In genomic region chr5:43289752-43290446, GRCm38 (mm10) we compare ENCODE assay signal across 12 mouse cellular contexts. TPM values are rescaled to one million over a fixed set of nuclear protein-coding genes. Genes with fewer than 3 reads are reported as not detected.
A peak's percentile ranks its signal among the peaks of the same experiment; 100 is the strongest.
DNase-seq lines count a peak whose midpoint lies in the region; ATAC-seq and TF ChIP-seq lines count a peak whose summit lies in the region.
"Had no signal": no experiment of that assay in that cellular context is flagged by ENCODE, and none has a peak within 500 bp of the region (broad histone marks: within the 10 kb centered on the region; RNA-seq: fewer than 3 reads in every experiment).

No protein-coding gene starts in this region.

- WGBS in forebrain, embryonic 12.5 days: 92% methylated on average over 8 of the region's 8 CpGs
- WGBS in forebrain, embryonic 11.5 days: 84% methylated on average over 8 of the region's 8 CpGs
- 23% methylated on average over 8 of the region's 8 CpGs for WGBS in spleen, adult 2 months

- H3K27ac ChIP-seq in forebrain, embryonic 12.5 days: no peak overlapping the region
- no peak overlapping the region for H3K27ac ChIP-seq in forebrain, embryonic 11.5 days (ENCODE audit: low read depth, low read length)
- H3K27ac ChIP-seq in spleen, adult 2 months (ENCODE audit: insufficient read depth, low read length): peak overlapping the region; percentile 41
- H3K27ac ChIP-seq: kidney, postnatal 0 days had no signal

- no peaks in the 10 kb centered on the region for H3K9me3 ChIP-seq in forebrain, embryonic 12.5 days
- no peaks in the 10 kb centered on the region for H3K9me3 ChIP-seq in forebrain, embryonic 11.5 days (ENCODE audit: control insufficient read depth, low read length)

- DNase-seq in forebrain, embryonic 11.5 days (ENCODE audit: low spot score): no peak
- no peak for DNase-seq in spleen, adult 2 months (ENCODE audit: low read depth in 1 of 2, low spot score in 2 of 2)
- no peak for DNase-seq in spleen, postnatal 4 days (ENCODE audit: low spot score in 2 of 2)
- peak; percentile 40 for DNase-seq in lung, postnatal 25 days (ENCODE audit: low spot score)
- DNase-seq in thymus, adult 18-20 months: no peak
- DNase-seq in gastrocnemius, adult 18-20 months (ENCODE audit: low spot score): no peak
- DNase-seq in ovary, postnatal 14 days (ENCODE audit: low spot score): no peak
- DNase-seq: cerebellum, adult 9-11 months; right cerebral cortex, postnatal 4 days had no signal

- no peak overlapping the region for H3K9ac ChIP-seq in forebrain, embryonic 12.5 days
- no peak overlapping the region for H3K9ac ChIP-seq in forebrain, embryonic 11.5 days (ENCODE audit: low read length)

- no peak overlapping the region for H3K4me3 ChIP-seq in forebrain, embryonic 12.5 days (replicated peaks)
- H3K4me3 ChIP-seq in forebrain, embryonic 11.5 days (ENCODE audit: low read depth, low read length): no peak overlapping the region
- H3K4me3 ChIP-seq in spleen, adult 2 months (ENCODE audit: extremely low read depth, insufficient read depth, insufficient read length): no peak overlapping the region

- H3K27me3 ChIP-seq in forebrain, embryonic 12.5 days: no peaks in the 10 kb centered on the region
- H3K27me3 ChIP-seq in forebrain, embryonic 11.5 days (ENCODE audit: control insufficient read depth, insufficient read depth, low read length): no peaks in the 10 kb centered on the region
- H3K27me3 ChIP-seq in spleen, adult 2 months (ENCODE audit: control insufficient read depth, insufficient read depth, low read length): no peaks in the 10 kb centered on the region

- ATAC-seq in forebrain, embryonic 12.5 days (ENCODE audit: low FRiP score): peak; percentile 41
- ATAC-seq in forebrain, embryonic 11.5 days (replicated peaks; ENCODE audit: low FRiP score): no peak

- TF ChIP-seq POLR2A in spleen, adult 2 months (IDR thresholded peaks at IDR 0.05; ENCODE audit: low read depth, low read length): no peak

- TF ChIP-seq CTCF in spleen, adult 2 months (IDR thresholded peaks at IDR 0.05; ENCODE audit: extremely low read depth, insufficient read depth, insufficient read length, insufficient replicate concordance): no peak

- H3K36me3 ChIP-seq in forebrain, embryonic 12.5 days (replicated peaks): no peaks in the 10 kb centered on the region
- H3K36me3 ChIP-seq in forebrain, embryonic 11.5 days (ENCODE audit: control insufficient read depth, insufficient read depth, low read length): no peaks in the 10 kb centered on the region
- H3K36me3 ChIP-seq in spleen, adult 2 months (ENCODE audit: control insufficient read depth, insufficient read depth, low read length): peaks cover 3% of the 10 kb centered on the region

- no peak overlapping the region for H3K4me2 ChIP-seq in forebrain, embryonic 12.5 days
- no peak overlapping the region for H3K4me2 ChIP-seq in forebrain, embryonic 11.5 days (ENCODE audit: low read depth, low read length, severe bottlenecking)
- H3K4me2 ChIP-seq: heart, embryonic 11.5 days had no signal

- H3K4me1 ChIP-seq in forebrain, embryonic 12.5 days: no peaks in the 10 kb centered on the region
- H3K4me1 ChIP-seq in forebrain, embryonic 11.5 days (replicated peaks; ENCODE audit: control insufficient read depth, insufficient read depth, low read length): no peaks in the 10 kb centered on the region
- no peaks in the 10 kb centered on the region for H3K4me1 ChIP-seq in spleen, adult 2 months (ENCODE audit: control insufficient read depth, insufficient read depth, insufficient read length)

RNA-seq across cellular contexts. Expression of gene Cpeb2, which starts 56.9 kb away (rescaled TPM):
- polyA plus RNA-seq in forebrain, embryonic 12.5 days (2016; fragmentation: Nextera tagmentation; extraction: Ambion mirVana): 6.1 and 6.2 TPM in 2 replicates
- 2.8 and 3.4 TPM in 2 replicates for polyA plus RNA-seq in forebrain, embryonic 11.5 days (2014; fragmentation: Nextera tagmentation; extraction: Ambion mirVana)
- polyA plus RNA-seq in spleen, adult 2 months (2012; rRNA removed): 4.7 and 6.5 TPM in 2 replicates
- 10 to 100 TPM; 22.2 to 30.8 TPM for total RNA-seq in gastrocnemius, adult 18-20 months (2021)
